25 mouse cellular contexts compared by ENCODE assay signal in the genomic region with DNA sequence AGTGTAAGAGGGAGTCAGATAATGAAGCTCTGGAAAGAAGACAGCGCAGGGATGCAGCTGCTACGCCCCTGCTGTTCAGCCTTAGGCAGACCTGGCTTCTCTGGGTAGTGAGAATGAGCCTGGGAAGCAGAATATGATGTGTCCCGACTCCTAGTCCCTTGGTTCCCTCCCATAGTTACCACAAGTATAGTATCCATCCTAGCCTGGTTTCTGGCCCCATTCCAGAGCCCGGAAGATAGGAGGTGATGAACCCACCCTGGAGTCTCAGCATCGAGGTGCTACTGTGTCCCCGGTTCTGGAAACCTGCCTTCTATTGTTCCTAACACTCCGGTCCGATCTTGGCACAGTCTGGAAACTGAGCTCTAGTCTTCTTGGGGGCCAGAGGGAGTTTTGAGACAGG. TPM values are rescaled to one million over a fixed set of nuclear protein-coding genes. Genes with fewer than 3 reads are reported as not detected.
"Had no signal": no experiment of that assay in that cellular context is flagged by ENCODE, and none has a peak within 500 bp of the region (broad histone marks: within the 10 kb centered on the region; RNA-seq: fewer than 3 reads in every experiment).

No protein-coding gene starts in this region.

- ATAC-seq: liver, embryonic 12.5 days; midbrain, embryonic 16.5 days had no signal

- H3K4me3 ChIP-seq: kidney, embryonic 15.5 days; limb, embryonic 15.5 days; liver, embryonic 12.5 days; midbrain, embryonic 12.5 days; neural tube, embryonic 13.5 days; stomach, embryonic 15.5 days had no signal

- H3K27me3 ChIP-seq: kidney, embryonic 15.5 days; limb, embryonic 15.5 days; midbrain, embryonic 12.5 days; neural tube, embryonic 13.5 days; stomach, embryonic 15.5 days had no signal

- H3K4me1 ChIP-seq: limb, embryonic 15.5 days had no signal

- H3K36me3 ChIP-seq: kidney, embryonic 15.5 days; limb, embryonic 15.5 days; liver, embryonic 12.5 days; midbrain, embryonic 12.5 days; neural tube, embryonic 13.5 days; stomach, embryonic 15.5 days had no signal

- H3K9me3 ChIP-seq: kidney, embryonic 15.5 days; limb, embryonic 15.5 days; liver, embryonic 12.5 days; midbrain, embryonic 12.5 days; neural tube, embryonic 13.5 days; stomach, embryonic 15.5 days had no signal

- H3K27ac ChIP-seq: kidney, embryonic 15.5 days; limb, embryonic 15.5 days; liver, embryonic 12.5 days; midbrain, embryonic 12.5 days; neural tube, embryonic 13.5 days; stomach, embryonic 15.5 days had no signal

- H3K9ac ChIP-seq: kidney, embryonic 15.5 days; limb, embryonic 15.5 days; liver, embryonic 12.5 days; lung, embryonic 14.5 days; midbrain, embryonic 12.5 days; neural tube, embryonic 13.5 days; stomach, embryonic 15.5 days had no signal

- H3K4me2 ChIP-seq: kidney, embryonic 15.5 days; limb, embryonic 15.5 days; liver, embryonic 12.5 days; lung, embryonic 14.5 days; midbrain, embryonic 12.5 days; neural tube, embryonic 13.5 days; stomach, embryonic 15.5 days had no signal

- DNase-seq: kidney, postnatal 14 days; layer of hippocampus, postnatal 36 days; lung, embryonic 14.5 days; lung, postnatal 10 days; lung, postnatal 4 days; retina, postnatal 1 day; right cerebral cortex, postnatal 4 days; thymus, adult 2 months; thymus, postnatal 25 days had no signal

RNA-seq across cellular contexts. Expression of a gene that starts 14.0 kb away (rescaled TPM):
- total RNA-seq: megakaryocyte, adult 5-6 weeks had no signal
- polyA plus RNA-seq: spleen, adult 2 months had no signal

RNA-seq across cellular contexts. Expression of a gene that starts 31.7 kb away (rescaled TPM):
- total RNA-seq: layer of hippocampus, postnatal 36 days; left cerebral cortex, adult 8-10 months; left cerebral cortex, postnatal 25 days; megakaryocyte, adult 5-6 weeks had no signal
- polyA plus RNA-seq: kidney, embryonic 15.5 days; large intestine, adult 2 months; limb, embryonic 11.5 days; limb, embryonic 15.5 days; liver, embryonic 12.5 days; liver, embryonic 16.5 days; lung, embryonic 14.5 days; midbrain, embryonic 12.5 days; midbrain, embryonic 16.5 days; neural tube, embryonic 13.5 days; spleen, adult 2 months; stomach, embryonic 15.5 days; testis, adult 2 months; thymus, adult 2 months; urinary bladder, adult 2 months had no signal

RNA-seq across cellular contexts. Expression of a gene that starts 41.7 kb away (rescaled TPM):
- total RNA-seq: megakaryocyte, adult 5-6 weeks had no signal
